Mouse (Mus musculus): ENCODE data around the gene Mrto4. TPM values are rescaled to one million over a fixed set of nuclear protein-coding genes. Genes with fewer than 3 reads are reported as not detected.

Mrto4 gene
- total RNA-seq, 2 experiments from 2014 or later = 47.4 to 48.3 TPM

- intact Hi-C loops (cut with DNase I) = no loop called here
- H3K27ac ChIP-seq = no peak overlapping the region
- peak in 1 of 2 experiments; percentile 8 for DNase-seq (ENCODE audit: extremely low spot score in 1 of 2, low spot score in 2 of 2)
- no peak for TF ChIP-seq CTCF (IDR thresholded peaks at IDR 0.05)
- H3K4me3 ChIP-seq = no peak overlapping the region
Observed at GRCm38 (mm10) chr4:139307916-139308315, 44.5 kb downstream of the Mrto4 start.

DNA sequence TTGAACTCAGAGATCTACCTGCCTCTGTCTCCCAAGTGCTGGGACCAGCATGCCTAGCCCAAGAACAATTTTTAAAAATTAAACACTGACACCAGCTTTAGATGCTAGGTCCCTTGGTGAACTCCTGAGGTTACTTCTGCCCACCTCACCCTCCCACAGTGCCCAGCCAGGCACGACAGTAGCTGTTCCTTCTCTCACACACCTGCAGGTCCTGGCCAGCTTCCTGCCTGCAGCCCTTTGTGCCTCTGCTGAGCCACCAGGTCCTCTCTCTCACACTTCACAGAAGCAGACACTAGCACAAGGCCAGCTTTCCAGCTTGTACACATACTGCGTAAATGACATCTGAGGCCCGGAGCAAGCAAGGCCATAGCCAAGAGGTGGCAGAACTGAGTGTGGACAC lies 46.9 kb downstream of the Mrto4 start:
- no peak overlapping the region for H3K4me3 ChIP-seq
- intact Hi-C loops (cut with DNase I) = no loop called here
- no peak for DNase-seq (ENCODE audit: extremely low spot score in 1 of 2, low spot score in 2 of 2)
- H3K27ac ChIP-seq = no peak overlapping the region
- no peak for TF ChIP-seq CTCF (IDR thresholded peaks at IDR 0.05)

- intact Hi-C loops (cut with DNase I) = no loop called here
- H3K27ac ChIP-seq = no peak overlapping the region
- no peak overlapping the region for H3K4me3 ChIP-seq
- no peak for DNase-seq (ENCODE audit: extremely low spot score in 1 of 2, low spot score in 2 of 2)
- no peak for TF ChIP-seq CTCF (IDR thresholded peaks at IDR 0.05)
Observed at GRCm38 (mm10) chr4:139302241-139302640, 50.1 kb downstream of the Mrto4 start.

- TF ChIP-seq CTCF (IDR thresholded peaks at IDR 0.05) = no peak
- no peak overlapping the region for H3K27ac ChIP-seq
- H3K4me3 ChIP-seq = no peak overlapping the region
- intact Hi-C loops (cut with DNase I) = no loop called here
- DNase-seq (ENCODE audit: extremely low spot score in 1 of 2, low spot score in 2 of 2) = no peak
Observed at GRCm38 (mm10) chr4:139301780-139302179, 50.6 kb downstream of the Mrto4 start.

DNA sequence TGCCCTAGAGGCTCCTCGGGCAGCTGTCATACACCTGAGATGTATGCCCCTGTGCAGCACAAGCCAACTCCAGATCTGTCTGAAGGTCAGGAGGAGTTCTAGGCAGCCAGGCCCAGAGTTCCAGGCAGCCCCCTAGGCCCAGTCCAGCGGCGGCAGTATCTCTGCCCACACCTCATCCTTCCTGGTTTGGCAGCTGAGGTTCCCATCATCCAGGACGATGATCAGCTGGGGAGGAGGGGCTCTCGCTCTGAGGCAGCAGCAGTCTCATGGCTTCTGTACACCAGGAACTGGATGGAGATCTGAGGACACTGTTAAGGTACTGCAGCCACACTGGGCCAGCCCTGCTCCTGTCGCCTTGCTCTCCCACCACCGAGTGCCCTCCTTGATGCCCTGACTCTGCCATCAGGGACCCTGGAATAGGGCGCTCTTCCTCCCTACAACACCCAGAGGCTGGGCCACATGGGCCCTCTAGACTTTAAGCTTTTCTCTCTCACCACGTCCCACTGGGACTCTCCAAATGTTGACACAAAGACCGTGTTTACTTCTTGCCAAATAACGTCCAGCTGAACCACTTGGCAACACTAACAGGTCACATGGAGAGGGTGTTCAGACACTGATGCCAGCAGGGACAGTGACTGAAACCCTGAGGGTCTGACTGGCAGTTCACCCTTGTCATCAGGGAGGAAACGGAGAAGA lies 53.6 kb downstream of the Mrto4 start:
- TF ChIP-seq CTCF (IDR thresholded peaks at IDR 0.05) = no peak
- intact Hi-C loops (cut with DNase I) = no loop called here
- Histone ChIP-seq H3K27ac (no peak overlapping the region), H3K4me3 (no peak overlapping the region)
- no peak for DNase-seq (ENCODE audit: extremely low spot score in 1 of 2, low spot score in 2 of 2)

- intact Hi-C loops (cut with DNase I) = no loop called here
Observed at GRCm38 (mm10) chr4:139297566-139297965, 54.8 kb downstream of the Mrto4 start.

More at GRCm38 (mm10) chr4:139297566-139297965, 54.8 kb downstream of the Mrto4 start:
- H3K27ac ChIP-seq = no peak overlapping the region
- H3K4me3 ChIP-seq = no peak overlapping the region
- no peak for DNase-seq (ENCODE audit: extremely low spot score in 1 of 2, low spot score in 2 of 2)
- no peak; the same call in none of the 2 replicates for TF ChIP-seq CTCF (IDR thresholded peaks at IDR 0.05)

Small RNA genes within 50 kb of the gene (microRNA-seq; reads per million reads assigned to microRNA genes)
- gene Gm24245 = 0 to 0.48 reads per million in 2 experiments
- gene Gm25732 = 0.49 to 0.72 reads per million in 2 experiments

Other genes starting within 250 kb of the Mrto4 start
- 100 to 1,000 TPM; 197 TPM for gene Minos1, start 221.5 kb downstream of the Mrto4 start, total RNA-seq (2021)
- gene Capzb, start 159.7 kb downstream of the Mrto4 start, total RNA-seq (2021) = 100 to 1,000 TPM; 306 to 324 TPM
- gene Pqlc2, start 41.9 kb downstream of the Mrto4 start, total RNA-seq (2021) = 10 to 100 TPM; 13.3 to 13.9 TPM
- gene Akr7a5, start 41.8 kb downstream of the Mrto4 start, total RNA-seq (2021) = 10 to 100 TPM; 27.2 to 27.9 TPM
- gene Emc1, start within 50 bp of the Mrto4 start, total RNA-seq (2021) = 10 to 100 TPM; 82.5 to 94.1 TPM
- 100 to 1,000 TPM; 187 to 199 TPM for gene Ubr4, start within 50 bp of the Mrto4 start, total RNA-seq (2021)
- 10 to 100 TPM; 18.8 to 20.0 TPM for gene Iffo2, start 178.0 kb upstream of the Mrto4 start, total RNA-seq (2021)